Mouse (Mus musculus): ENCODE measurements around the gene Fig4.

- TF ChIP-seq CTCF (conservative IDR thresholded peaks at IDR 0.05; ENCODE audit: low read length) (no peak), NANOG (IDR thresholded peaks at IDR 0.05; ENCODE audit: borderline replicate concordance, low read length) (no peak), POU5F1 (IDR thresholded peaks at IDR 0.05; ENCODE audit: borderline replicate concordance, low read length) (no peak)
These were observed 151.2 kb downstream of the Fig4 start for GRCm38 (mm10) chr10:41151901-41152300.
